Mouse (Mus musculus) C2C12 (cell line): ENCODE results near the gene Ell3.

Experiments
- CEBPB ChIP-seq: IDR thresholded peaks from one replicate; pipeline ENCODE4 v1.6.1; 2011; ENCODE audit warnings: low read depth, mild to moderate bottlenecking, control low read depth, moderate library complexity
- CTCF ChIP-seq: IDR thresholded peaks from one replicate; pipeline ENCODE4 v1.5.1; 2011; ENCODE audit not compliant: control insufficient read depth, insufficient read depth, insufficient read length
- MYOD1 ChIP-seq: IDR thresholded peaks from one replicate; pipeline ENCODE4 v1.6.1; 2011; ENCODE audit warnings: low read depth; ENCODE audit not compliant: control insufficient read depth, insufficient read length
- USF1 ChIP-seq: IDR thresholded peaks from one replicate; pipeline ENCODE4 v1.6.1; 2011; ENCODE audit warnings: low read depth, mild to moderate bottlenecking, control low read depth, moderate library complexity

GRCm38 (mm10) chr2:121414139-121414685 lies 29.9 kb downstream of the Ell3 start:
- TF ChIP-seq CTCF = no peak
- TF ChIP-seq USF1 = no peak
- no peak for TF ChIP-seq MYOD1
- TF ChIP-seq CEBPB = no peak
